ENCODE assay signal across 18 mouse cellular contexts in genomic region chr11:71288243-71288642, GRCm38 (mm10). TPM values are rescaled to one million over a fixed set of nuclear protein-coding genes. Genes with fewer than 3 reads are reported as not detected.
"Had no signal": no experiment of that assay in that cellular context is flagged by ENCODE, and none has a peak within 500 bp of the region (broad histone marks: within the 10 kb centered on the region; RNA-seq: fewer than 3 reads in every experiment).

No protein-coding gene starts in this region.

RNA-seq across cellular contexts. Expression of gene Nlrp1b, which starts 57.7 kb away (rescaled TPM):
- polyA plus RNA-seq: heart, embryonic 10.5 days; heart, embryonic 11.5 days; heart, embryonic 12.5 days; heart, embryonic 13.5 days; heart, embryonic 14.5 days; heart, embryonic 15.5 days; hindbrain, embryonic 10.5 days; hindbrain, embryonic 12.5 days; hindbrain, embryonic 13.5 days; hindbrain, embryonic 14.5 days; hindbrain, embryonic 15.5 days; hindbrain, embryonic 16.5 days; hindbrain, postnatal 0 days; intestine, embryonic 14.5 days; kidney, embryonic 14.5 days; kidney, embryonic 15.5 days; kidney, embryonic 16.5 days; kidney, postnatal 0 days had no signal
